Mouse (Mus musculus) kidney, postnatal 14 days (tissue): ENCODE data around the gene Odf4.
"Not testable (repeated sequence)": the region's sequence is repeated elsewhere in the genome, so short reads cannot be mapped to it uniquely, and the experiment has no call there.

Experiments
- DNase-seq: peaks from one replicate; pipeline ENCODE4 v3.0.0; 2022; ENCODE audit warnings: mixed read lengths

The Odf4 gene

DNA sequence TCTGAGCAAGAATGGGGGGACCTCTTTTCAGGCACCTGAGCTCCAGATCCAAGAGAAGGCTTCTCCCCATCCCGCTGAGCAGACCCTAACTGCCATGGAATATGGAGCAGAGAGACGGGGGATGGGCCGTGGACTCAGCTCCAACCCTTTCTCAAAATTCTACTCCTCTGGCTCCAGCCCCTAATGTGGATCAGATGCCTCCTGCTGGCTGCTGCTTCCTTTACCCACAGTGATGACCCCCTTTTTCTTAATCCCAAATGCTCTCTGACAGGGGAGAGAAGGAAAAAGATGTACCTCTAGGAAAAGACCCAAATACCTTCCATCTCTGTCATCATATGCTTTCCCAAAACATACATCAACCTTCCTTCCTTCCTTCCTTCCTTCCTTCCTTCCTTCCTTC, at the start of gene Odf4:
Gene Odf4 (minus strand): TSS at position 101 of the 400 bp plus-strand sequence.
- no peak for DNase-seq

DNA sequence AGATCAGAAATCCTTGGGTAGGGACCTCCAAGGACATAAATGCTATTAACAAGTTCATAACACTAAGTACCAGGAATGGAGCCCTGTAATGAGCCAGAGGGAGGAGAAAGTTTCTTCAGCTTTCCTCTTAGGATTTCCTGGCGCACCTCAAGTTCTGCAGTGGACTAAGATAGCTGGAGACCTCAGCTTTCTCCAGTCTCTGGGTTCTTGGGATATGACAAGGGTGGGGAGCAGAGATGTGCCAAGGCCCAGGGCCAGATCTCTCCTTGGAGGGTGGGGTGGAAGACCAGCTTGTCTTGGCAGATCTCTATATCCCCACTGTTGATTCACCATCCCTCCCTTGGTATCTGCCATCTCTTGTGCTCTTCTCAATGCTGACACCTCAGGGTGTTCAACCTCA, 48.7 kb upstream of the Odf4 start:
- DNase-seq, result no peak

DNA sequence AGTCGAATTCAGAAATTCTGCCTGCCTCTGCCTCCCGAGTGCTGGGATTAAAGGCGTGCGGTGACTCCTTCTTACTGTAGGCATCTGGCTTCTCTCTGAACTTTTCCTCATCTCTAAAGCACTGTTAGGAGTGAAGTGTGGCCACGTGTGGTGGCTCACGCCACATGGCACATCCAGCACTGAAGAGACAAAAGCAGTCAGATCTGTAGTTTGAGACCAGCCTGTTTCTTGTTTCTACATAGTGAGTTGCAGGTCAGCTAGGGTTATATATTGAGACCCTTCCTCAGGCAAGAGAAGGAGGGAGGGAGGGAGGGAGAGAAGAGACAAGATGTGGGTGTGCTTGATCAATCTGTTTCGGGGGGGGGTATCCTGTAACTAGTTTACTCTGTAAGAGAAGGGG, 48.2 kb upstream of the Odf4 start, which contains the start of gene Rangrf:
Gene Rangrf (minus strand): TSS at position 101 of the 400 bp plus-strand sequence.
- DNase-seq, result no peak

DNA sequence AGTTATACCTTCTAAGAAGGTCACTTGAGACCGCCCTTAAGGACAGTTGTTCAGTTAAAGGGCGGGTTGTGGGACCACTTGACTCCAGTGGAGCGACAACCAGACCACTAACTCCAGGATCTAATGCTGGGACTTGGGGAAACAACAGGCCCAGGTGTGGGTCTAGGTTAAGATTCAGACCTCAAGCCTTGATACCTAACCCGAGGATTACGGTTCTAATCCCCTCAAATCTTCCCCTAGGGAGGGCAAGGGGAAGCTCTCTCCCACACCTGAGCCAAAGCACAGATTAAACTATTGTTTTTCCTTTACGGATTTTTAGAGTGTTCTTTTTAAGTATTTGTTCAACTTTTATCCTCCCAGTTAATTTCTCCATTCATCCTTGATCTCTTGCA, 47.2 kb upstream of the Odf4 start:
- DNase-seq, result no peak

DNA sequence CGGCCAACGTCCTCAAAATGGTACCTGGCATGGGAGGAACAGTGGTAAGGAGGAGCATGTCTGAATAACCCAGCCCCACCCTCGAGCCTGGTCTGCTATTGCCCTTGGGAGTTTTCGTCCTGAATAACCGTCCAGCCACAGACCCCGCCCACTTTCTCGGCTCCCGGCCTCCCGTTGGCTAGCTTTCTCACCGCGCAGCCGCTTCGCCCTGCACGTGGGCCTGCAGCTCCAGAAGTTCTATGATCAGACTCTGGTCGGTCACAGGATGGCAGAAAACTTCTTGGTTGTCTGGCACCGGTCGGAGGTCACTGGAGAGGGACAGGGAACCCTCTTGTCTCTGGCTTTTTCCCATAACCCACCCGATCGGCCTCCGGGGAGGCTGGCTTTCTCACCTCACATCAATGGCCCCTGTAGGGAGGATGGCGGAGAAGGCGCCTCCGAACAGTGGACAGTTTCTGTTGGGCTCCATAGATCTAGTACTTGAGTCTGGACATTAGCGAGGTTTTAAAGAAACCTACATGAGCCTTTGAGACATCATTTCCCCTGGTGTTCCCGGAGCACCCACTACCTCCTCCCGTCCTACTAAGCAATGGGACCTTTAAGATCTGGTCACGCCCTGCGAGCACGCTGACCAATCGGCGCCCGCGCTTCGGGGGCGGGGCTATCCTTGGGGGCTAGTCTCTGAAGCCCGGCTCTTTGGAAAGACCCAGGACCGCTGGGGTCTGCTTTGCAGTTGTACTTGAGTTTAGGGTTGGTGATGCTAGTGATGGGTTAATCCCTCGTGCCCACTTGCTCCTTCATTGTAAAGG, 46.6 kb upstream of the Odf4 start:
- peak; percentile 92 for DNase-seq

DNA sequence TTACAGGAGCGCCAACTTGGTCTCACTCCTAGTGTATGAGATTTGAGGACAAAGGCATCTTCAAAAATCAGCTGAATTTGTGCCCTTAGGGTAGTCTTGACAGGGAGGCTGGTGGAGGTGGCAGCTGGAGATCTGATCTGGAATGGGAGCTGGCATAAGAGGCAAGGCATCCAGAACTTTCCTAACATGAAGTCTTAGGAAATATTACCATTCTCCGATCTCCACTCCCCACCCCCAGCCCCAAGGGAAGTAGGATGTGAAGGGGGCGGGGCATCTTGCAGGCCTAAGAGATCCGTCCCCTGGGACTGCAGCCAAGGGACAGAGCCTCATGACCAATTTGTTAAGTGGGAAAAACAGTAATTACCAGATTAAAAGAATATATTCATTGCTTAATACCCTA, 43.4 kb upstream of the Odf4 start:
- DNase-seq, result peak; percentile 78

DNA sequence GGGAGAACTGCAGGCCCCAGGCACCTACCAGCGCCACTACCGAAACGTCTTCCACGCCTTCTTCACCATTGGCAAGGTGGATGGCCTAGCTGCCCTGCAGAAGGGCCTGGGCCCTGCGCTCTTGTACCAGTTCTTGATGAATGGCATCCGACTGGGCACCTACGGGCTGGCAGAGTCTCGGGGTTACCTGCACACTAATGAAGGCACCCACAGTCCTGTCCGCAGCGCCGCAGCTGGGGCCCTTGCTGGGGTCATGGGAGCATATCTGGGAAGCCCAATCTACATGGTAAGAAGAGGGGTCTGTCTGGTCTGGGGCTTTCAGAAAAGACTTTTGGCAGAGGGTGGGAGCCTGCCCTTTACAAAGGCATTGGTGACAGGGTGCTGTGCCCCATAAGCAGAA, 41.9 kb upstream of the Odf4 start:
- DNase-seq, result no peak

DNA sequence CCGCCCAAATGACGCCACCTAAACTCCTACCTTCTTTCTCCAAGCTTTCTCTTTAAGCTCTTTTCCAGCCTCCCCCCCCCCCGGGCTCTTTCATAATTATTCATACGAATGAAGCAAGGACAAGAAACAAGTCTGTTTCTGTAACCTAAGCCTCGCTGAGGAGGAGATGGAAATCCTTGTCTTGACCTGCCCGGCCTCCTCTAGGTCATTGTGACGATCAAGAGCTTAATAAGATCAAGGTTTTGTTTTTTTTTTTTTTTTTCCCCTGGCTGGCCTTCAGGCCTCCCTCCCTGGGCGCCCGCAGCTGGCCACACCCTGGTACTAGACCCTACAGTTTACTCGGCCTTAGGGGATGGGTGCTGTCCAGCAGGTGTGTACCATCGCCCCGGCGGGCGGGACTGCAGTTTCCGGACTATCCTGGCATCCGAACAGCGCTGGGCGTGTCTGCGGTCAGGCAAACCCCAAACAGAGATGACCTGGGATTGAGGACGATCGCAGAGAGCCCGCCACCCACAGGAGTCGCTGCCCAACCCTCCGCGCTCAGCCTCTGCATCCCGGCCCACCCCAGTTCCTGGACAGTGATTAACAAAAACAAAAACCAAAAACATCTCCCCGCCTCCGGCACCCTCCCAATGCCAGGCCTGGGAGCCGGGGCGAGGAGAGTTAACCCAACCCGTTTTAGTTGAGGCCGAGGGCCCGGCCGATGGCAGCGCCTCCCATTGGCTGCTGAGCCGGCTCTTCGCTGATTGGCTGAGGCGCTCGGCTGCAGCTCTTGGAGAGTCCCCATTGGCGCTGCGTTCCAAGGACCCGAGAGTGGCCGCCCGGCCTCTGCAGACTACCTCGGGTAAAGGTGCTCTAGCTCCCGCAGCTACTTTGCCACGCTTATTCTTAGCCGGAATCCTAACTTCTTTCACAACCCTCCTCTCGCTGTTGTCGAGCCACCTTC, 40.7 kb upstream of the Odf4 start, which contains the start of gene Slc25a35:
Gene Slc25a35 (plus strand): TSS at position 795 of the 946 bp plus-strand sequence.
- peak; percentile 95 for DNase-seq

DNA sequence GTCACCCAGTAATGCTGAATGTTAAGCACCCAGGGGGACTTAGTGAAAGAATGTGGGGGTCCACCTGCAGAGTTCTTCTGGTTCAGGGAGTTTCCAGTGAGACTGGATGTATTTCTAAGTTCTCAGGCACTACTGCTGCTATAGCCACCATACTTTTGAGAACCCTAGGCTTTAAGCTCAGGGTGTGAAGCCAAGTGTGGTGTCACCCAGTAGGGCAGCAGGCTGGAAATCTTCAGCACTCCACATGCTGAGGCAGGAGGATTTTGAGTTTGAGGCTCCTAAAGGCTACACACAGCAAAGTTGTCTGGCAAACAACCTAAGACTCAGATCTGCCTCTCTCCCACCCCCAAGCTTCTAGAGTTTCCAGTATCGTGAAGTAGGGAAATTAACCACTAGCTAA, 39.7 kb upstream of the Odf4 start:
- DNase-seq, result no peak

DNA sequence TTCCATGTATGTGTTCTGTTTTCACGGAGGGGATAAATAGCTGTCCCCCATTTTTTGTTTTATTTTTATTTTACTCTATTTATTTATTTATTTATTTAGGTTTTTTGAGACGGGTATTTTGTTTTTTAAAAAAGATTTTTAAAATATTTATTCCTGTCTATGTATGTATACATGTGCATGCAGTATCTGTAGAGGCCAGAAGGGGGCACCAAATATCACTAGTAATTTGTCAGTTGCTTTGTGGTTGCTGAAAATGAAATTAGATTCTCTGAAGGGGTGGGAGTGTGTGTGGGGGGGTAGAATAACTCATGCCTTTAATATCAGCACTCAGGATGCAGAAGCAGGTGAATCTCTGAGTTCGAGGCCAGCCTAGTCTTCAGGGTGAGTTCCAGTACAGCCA, 39.0 kb upstream of the Odf4 start:
- DNase-seq, result peak; percentile 67

DNA sequence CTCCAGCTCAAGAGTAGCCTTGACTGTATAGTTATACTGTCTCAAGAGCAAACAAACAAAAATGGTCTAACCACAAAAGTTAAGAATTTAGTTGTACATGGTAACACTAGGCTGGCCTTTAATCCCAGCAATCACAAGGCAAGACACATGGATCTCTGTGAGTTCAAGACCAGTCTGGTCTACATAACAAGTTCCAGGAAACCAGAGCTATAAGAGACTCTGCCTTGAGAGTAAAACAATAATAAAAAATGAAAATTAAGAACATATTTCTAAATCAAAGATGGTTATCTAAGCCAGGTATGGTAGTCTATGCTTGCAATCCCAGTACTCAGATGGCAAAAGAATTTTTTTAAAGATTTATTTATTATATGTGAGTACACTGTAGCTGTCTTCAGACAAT, 38.2 kb upstream of the Odf4 start:
- no peak for DNase-seq

DNA sequence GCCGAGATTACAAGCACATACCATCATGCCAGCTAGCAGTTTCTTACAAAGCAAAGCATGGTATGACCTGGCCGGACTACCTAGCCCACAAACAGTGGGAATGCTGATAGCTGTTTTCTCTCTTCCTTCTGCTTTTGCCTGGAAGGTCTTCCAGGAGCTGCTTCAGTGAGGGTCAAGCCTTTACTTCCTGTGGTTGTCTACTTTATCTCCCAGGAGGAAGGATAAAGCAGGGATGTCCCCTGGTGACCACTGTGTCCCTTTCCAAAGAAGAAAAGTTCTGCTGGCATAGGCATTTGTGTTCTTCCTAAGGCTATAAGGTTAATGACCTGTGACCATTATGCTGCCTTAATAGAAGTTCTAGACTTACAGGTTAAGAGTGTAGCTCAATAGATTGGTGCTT, 36.5 kb upstream of the Odf4 start:
- no peak for DNase-seq

DNA sequence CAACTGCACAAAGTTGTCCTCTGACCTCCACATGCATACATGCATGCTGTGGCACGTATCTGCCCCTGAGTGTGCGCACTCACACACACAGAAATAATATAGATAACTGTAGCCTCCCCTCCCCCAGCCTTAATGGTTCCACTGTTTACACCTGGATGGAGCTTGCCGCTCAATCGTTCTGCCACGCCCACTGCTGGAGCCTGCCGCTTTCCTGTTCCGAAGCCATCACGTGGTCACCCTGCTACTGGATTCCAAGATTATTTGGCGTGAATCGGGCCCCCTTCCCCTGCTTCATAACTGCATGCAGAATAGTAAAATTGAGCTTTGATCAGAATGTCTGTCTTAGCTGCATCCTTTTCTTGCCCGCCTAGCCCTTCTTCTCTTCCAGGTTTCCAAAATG, 35.3 kb upstream of the Odf4 start:
- not testable (repeated sequence) for DNase-seq

DNA sequence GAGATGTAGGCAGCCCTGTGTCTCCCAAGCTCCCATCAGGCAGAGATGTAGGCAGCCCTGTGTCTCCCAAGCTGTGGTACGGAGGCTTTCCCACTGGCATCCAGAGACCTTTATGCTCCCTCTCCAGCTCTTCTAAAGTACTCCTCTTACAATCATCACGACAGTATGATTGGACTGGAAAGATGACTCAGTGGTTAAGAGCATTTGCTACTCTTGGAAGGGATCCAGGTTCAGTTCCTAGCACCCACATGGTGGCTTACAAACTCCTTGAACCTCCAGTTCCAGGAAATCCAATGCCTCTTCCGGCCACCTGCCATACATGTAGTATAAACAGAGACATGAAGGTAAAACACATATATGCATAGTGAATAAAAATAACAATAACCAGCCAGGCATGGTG, 34.7 kb upstream of the Odf4 start:
- DNase-seq, result no peak

DNA sequence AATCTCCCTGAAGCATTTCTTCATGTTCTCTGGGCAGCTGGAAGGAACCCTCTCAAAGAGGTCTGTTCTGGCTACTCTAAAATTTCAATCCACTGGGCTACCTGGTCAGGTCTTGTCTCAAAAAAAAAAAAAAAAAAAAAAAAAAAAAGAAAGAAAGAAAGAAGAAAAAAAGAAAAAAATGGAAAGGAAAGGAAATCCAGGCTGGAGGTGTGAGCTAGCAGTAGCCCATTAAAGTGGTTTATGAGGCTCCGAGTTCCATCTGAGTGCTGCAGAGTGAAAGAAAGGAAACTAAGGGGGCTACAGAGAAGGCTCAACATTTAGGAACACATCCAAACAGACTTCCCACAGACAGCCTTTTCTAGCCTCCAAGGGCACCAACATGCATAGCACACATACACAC, 31.1 kb upstream of the Odf4 start:
- no peak for DNase-seq

DNA sequence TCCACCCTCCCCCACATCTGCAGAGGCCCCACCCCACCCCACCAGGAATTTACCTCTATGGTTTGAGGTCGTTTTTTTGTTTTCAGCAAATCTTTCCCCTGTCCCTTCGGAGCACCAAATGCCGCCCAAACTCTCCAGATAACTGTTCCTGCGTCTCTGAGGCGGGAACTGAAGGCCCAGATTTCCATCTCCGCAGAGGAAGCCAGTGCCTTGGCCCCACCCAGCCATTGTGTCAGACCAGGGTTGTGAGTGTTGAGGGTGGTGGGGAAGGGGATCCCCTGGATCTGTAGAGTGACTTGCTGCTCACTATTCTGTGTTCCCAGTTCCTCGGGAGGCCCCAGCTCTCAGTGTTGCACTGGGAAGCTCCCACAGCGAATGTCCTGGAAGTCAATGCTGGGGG, 30.4 kb upstream of the Odf4 start, which contains the start of gene Arhgef15:
Gene Arhgef15 (minus strand): TSS at position 173 of the 400 bp plus-strand sequence.
- DNase-seq, result no peak

DNA sequence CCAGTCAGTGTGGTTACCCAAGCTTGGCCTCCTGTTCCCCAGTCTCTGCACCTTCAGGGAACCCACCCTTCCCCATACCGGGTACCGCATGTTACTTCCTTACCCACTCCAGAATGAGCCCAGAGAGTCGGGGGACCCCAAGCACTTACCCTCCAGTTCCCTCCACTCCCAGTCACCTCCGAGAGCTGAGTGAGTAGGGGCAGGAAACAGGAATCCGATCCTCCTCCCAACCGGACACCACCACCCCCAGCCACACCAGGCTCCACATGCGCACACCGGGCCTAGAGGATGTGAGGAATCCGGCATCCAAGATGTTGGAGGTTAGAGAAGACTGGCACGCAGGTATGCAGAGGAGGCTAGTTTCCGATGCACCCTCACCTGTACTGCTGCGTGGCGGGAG, 29.8 kb upstream of the Odf4 start:
- DNase-seq, result peak; percentile 63

DNA sequence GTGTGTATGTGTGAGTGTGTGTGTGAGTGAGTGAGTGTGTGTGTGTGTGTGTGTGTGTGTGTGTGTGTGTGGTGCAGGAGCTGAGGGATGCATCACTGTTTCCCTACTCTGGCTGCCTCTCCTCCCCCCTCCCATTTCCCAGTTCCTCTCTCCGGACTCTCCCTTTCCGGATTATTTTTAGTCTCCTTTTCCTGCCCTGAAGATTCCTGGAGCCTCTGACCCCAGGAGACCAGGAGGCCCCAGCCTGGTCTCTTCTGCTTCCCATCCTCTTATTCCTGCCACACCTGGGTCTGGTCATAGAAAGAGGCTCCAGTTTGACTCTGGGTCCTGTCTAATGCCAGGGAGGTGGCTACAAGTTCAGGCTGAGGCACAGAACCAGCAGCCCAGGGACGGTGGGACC, 29.2 kb upstream of the Odf4 start:
- peak; percentile 63 for DNase-seq

DNA sequence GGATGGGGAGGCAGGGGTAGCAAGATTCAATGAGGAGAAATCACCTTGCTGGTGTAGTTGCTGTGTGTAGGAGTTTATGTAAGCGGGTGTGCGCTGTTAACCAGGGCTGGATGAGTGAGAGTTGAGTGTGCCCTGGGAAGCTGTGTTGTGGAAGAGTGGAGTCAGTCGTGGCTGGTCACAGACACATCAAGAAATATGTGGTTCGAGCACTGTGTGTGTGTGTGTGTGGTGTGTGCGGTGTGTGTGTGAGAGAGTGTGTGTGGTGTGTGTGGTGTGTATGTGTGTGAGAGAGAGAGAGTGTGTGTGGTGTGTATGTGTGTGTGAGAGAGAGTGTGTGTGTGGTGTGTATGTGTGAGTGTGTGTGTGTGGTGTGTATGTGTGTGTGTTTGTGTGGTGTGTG, 28.6 kb upstream of the Odf4 start:
- DNase-seq, result no peak

DNA sequence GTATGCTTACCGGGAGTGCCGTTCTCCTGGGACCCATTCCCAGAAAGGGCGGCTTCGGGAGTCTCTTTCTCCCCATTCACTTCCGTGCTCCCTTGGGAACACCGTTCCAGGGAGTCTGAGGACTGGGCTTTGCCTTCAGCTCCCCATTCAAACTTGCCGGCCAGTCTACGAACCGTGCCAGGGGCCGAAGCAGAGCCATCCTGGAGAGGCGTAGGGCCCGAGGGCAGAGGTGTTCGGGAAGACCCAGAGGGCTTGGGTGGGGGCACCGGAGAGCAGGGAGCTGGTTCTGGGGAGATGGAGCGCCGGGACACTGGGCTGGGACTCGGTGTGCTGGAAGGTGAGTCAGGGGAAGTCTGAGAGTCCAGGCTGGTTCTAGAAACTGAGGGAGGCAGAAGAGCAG, 27.5 kb upstream of the Odf4 start:
- DNase-seq, result no peak

DNA sequence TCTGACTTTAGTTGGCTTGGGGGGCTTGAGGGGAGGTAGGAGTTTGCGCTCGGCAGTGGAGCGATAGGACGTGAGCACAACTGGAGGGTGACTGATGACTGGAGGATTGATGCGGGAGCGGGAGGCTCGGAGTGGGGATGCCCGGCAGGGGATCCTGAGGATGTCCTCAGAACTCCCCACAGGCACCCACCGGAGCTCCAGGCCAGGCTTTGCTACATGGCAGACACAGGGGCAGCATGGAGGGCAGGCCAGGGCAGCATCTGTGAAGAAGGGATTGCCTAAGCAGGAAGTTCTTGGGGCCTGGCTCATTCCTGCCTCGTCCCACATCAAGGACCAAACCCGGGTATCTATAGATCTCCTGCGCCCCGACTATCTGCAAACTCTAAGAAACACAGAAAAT, 27.0 kb upstream of the Odf4 start:
- no peak for DNase-seq

DNA sequence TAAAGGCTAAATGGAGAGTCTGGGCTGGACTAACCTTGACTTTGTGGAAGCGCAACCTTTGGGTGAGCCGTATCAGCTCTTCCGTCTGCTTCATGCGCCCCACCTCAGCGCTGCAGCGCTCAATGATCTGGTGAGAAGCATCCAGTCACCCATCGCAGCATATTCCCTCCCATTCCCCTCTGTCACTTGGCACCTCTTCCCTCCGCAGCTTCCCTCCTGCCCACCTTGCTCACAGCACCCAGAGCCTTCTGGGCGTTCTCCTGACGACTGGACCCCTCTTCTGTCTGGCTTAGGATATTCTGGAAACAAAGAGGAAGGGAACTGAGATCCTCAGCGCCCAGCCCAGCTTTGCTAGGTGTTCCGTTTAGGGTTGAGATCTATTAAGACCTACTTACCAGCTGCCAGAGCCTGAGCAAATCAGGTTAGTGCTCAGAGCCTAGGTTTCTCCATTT, 20.7 kb upstream of the Odf4 start:
- DNase-seq, result no peak

DNA sequence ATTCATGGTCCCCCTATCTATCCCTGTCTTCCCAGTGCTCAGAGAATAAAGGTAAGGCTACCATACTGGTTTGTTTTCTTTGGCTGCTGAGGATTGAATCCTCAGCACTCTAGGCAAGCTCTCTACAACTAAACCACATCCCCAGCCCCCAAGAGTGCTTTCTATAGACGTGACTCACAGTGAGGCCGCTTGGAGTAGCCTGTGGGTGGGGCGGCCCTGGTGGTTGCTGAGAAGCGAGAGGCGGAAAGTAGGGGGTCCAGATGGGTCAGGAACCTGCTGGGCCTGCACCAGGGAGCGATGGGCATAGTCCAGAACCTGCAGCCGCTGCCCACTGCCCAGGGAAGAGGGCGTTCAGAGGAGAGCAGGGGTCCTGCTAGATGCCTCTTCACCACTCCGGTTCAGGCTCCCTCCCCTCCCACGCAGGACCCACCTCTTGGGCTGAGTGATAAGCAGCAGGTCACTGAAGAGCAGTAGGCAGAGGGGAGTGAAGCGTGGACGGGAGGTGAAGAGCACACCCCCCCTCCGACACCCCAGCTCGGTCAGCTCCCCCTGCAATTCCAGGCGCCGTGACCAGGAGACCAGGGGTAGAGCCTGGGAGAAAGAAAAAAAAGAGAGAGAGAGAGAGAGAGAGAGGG, 20.0 kb upstream of the Odf4 start:
- DNase-seq, result no peak
